Mouse (Mus musculus) left cerebral cortex, adult 11 months (tissue): ENCODE measurements around the gene Abcc9.

Experiments
- DNase-seq: peaks from one replicate; pipeline ENCODE4 v3.0.0; 2022; ENCODE audit warnings: low spot score

Abcc9 gene

GRCm38 (mm10) chr6:142548377-142548776 is 153.7 kb downstream of the Abcc9 start:
- no peak for DNase-seq

GRCm38 (mm10) chr6:142545132-142545531 is 157.0 kb downstream of the Abcc9 start:
- no peak for DNase-seq

DNA sequence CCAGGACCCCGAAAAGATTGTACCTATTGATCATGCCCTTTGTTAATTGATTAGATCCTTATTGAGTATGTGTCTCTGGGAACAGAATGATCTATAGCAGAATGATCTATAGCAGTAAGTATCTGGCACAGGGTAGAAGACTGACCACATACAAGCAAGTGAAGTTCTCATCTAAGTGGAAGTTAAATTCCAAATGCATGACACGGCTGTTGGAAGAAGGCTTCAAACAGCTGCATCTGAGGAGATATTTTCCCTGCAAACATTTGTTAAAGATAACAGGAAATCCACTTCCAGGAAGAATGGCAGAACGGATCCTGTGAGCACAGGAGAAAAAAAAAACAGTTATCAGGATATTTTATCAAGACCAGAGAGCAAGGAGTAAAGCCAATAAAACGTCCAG is 158.5 kb downstream of the Abcc9 start:
- no peak for DNase-seq

- no peak for DNase-seq
Measured at GRCm38 (mm10) chr6:142542800-142543175, 159.3 kb downstream of the Abcc9 start.

DNA sequence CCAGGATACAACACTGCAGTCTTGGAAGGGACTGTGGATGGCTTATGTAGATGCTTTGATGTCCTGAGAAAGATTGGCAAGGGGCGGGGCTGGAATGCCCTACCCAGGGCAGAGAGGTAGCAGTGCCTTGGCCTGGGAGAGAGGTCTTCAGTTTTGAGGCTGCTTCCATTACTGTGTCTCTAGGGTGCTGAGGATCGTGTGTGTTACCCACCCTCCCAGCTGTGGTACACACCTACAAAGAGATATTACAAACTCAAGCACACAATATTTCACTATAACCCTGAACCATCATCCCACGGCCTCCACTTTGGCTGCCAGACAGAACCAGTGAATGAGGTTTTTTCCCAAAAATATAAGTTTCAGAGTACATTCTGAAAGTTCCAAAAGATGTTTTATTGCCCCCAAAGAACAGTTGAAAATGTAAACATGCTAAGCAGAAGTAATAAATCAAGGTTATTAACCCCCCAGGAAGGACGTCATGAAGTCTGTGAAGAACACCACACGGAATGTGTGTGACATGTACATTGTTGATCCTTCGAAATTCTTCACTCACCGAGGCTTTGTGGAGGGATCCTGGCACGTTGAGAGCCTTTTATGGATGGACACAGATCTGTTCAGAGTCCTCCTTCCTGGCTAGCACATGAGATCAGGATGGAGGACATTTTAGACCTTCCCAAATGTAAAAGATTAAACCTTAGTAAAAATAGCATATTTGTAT is 159.9 kb downstream of the Abcc9 start:
- no peak for DNase-seq

- no peak for DNase-seq
Measured at GRCm38 (mm10) chr6:142540561-142541160, 161.5 kb downstream of the Abcc9 start.

- DNase-seq, result no peak
Measured at GRCm38 (mm10) chr6:142540131-142540530, 162.0 kb downstream of the Abcc9 start.

DNA sequence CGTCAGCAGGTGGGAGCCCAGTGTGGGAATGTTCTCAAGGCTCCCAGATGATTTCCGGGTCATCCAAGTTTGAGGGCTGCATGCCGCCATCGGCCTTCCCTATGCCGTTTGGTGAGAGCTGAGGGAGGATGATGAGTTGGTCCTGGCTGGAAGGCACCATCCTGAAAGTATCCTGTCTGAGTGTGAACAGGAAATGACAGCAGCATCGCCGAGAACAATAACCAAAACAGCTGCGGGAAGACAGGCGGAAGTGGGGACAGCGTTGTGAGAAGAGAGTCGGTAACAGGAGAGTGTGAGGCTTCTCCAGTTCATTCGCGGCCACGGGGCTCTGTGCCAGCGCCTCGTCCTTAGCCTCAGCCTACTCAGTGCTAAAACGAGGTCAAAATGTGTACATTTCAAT is 163.6 kb downstream of the Abcc9 start:
- DNase-seq, result no peak
